Mouse (Mus musculus) adrenal gland, postnatal 25 days (tissue): ENCODE data around the gene Calu. TPM values are rescaled to one million over a fixed set of nuclear protein-coding genes. Genes with fewer than 3 reads are reported as not detected.
A peak's percentile ranks its signal among the peaks of the same experiment; 100 is the strongest.
"Not testable (repeated sequence)": the region's sequence is repeated elsewhere in the genome, so short reads cannot be mapped to it uniquely, and the experiment has no call there.

ENCODE experiments used
- DNase-seq: peaks from one replicate; pipeline ENCODE4 v3.0.0; 2021; ENCODE audit warnings: mixed read lengths
- total RNA-seq: library from RNA; stranded (reverse); gene quantifications from 2 replicates; pipeline ENCODE4 v1.2.3, GENCODE M21; 2021

The Calu gene
- total RNA-seq, 1 experiment from 2014 or later, result 126 TPM

DNA sequence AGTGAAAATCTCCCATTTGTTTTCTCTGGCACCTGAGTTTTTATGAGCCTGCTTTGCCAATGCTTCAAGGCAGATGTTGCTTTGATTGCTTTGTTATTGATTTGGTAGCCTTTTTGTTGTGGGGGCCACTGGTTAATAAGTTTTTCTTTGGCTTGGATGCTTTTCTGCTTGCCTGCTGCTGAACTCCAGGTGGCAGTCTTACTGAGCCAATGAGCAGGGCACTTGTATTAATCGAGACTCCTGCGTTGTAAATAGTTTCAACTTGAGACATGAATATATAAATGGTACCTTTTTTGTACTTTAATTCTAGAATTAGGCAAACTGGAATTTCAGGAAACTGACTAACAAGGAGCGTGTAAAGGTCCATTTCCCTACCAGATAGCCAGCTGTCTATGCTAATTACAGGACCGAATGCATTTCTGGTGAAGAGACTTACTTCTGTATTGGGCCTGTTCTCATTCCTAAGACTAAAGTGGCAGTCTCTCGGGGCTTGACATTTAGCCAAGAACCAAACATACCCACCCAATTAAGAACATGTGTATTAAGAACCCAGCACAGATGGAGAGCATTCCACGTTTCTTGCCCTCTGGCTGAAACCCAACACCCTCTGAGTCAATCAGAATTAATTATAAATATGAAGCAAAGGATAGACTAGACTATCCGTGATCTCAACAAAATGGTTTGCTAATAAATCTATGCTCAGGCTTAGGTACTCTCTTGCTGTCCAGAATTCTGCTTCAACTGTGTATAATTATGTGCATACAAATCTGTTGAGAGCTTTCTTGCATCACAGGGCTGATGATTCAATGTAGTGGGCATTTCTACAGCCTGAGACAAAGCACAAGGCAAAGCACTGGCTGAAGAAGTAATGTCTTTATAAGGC is 14.6 kb downstream of the Calu start:
- DNase-seq, result no peak

DNA sequence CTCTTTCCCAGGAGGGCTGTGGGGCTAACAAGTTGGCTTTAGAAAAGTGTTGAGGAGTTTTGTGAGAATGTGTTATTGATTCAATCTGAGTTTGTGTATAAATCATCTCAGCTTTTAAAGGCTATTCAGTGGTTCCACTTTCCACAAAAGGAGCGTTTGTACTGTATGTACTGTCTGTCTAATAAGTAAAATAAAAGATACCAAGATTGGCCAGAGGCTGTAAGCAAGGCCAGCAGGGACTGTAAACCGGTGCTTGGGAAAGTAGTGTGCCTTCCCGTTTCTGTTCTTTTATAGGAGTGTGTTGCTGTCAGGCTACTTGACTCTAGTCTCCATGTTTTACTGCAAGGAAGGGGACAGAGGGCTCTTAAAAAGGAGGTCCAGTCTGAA is 15.3 kb downstream of the Calu start:
- DNase-seq, result no peak

DNA sequence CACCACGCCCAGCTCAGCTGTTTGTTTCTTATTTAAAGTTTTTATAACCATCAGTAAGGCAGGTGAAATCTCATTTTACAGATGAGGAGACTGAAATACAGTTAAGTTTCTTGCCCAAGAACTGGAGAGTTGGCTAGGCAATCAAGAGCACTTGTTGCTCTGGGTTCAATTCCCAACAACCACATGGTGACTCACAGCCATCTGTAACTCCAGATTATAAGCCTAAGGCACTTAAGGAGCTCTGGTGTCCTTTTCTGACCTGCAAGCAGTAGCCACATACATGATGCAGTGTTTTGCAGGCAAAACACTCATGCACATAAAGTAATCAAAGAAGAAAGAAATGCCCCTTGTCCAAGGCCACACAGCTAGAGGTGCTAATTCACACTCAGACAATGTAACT is 17.4 kb downstream of the Calu start:
- DNase-seq, result no peak

GRCm38 (mm10) chr6:29377386-29377785 is 29.5 kb downstream of the Calu start:
- no peak for DNase-seq

- no peak for DNase-seq
Measured at GRCm38 (mm10) chr6:29378678-29379077, 30.8 kb downstream of the Calu start.

GRCm38 (mm10) chr6:29379954-29380353 is 32.1 kb downstream of the Calu start:
- DNase-seq, result no peak

DNA sequence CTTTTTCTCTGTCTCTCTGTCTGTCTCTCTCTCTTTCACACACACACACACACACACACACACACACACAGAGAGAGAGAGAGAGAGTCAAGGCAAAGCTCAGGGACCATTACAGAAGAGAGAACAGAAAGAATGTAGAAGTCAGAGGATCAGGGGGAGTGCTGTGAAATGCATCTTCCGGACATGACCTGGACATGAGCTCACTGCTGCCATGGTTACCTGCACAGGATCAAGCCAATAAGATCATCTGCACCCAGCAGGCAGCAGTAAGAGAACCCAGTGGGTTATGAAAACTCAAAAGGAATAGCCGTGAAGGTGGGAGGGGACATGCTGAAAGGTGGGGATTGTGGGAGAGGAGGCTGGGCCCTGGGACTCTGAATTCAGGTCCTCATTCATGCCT is 34.6 kb downstream of the Calu start:
- DNase-seq, result no peak

DNA sequence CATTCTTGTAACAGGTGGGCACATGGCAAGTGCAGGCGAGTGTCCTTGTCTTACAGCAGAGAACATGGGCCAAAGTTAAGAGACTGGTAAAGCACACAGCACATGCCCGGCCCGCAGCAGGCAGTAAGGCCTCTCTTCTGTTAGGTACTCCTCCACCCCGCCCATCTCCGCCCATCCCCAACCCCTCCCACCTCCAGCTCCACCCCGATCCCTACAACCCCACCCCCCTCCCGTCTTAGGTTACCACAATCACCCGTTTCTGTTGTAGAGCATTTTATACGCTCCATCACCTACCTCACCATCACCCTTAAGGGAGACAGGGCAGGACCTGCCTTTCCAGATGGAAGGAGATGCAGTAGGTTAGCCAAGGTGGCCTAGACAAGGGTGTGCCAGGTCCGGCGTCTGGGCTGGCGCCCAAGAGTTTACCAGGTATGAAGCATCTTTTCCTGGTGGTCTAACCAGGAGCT is 40.2 kb downstream of the Calu start, which contains the start of gene Opn1sw:
Gene Opn1sw, minus strand, starts transcription at position 417 of the 467 bp plus-strand sequence.
- no peak for DNase-seq

DNA sequence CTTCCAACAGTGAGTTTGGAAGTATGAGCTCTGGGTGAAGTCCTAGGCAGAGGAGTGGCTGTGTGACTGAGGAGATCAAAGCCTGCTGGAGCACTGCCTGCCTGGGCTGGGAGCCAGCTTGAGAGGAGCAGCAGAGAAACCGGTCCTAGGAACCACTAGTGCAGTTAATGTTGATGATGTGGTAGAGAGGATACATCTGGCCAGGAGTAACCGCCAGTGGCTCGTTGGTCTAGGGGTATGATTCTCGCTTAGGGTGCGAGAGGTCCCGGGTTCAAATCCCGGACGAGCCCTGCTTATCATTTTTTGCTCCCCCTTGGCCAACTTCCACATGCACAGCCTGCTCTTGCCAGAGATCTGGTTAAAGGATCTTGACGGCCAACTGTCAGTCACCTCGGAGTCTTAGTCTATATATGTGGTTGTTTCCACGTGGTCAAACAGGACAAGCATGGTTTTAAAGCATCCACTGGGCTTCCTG is 40.8 kb downstream of the Calu start:
- peak; percentile 86 for DNase-seq

DNA sequence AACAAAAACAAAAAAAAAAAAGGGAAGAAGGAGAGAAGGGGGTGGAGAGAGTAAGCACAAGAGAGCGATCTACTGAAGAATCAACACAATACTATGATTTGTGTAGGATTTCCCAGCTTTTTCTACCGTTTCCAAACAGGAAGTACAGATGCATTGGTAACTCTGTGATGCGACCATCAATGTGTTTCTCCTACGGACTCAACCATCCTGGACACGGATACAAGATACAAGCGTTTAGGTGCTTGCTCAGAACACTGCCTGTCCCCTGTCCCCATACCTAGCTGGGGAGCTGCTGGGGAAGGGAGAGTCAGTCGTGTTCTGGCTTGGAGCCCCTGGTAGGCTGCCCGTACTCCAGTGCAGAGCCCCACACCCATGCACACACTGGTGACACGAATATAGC is 41.6 kb downstream of the Calu start:
- no peak for DNase-seq

GRCm38 (mm10) chr6:29390500-29390899 is 42.6 kb downstream of the Calu start:
- not testable (repeated sequence) for DNase-seq

DNA sequence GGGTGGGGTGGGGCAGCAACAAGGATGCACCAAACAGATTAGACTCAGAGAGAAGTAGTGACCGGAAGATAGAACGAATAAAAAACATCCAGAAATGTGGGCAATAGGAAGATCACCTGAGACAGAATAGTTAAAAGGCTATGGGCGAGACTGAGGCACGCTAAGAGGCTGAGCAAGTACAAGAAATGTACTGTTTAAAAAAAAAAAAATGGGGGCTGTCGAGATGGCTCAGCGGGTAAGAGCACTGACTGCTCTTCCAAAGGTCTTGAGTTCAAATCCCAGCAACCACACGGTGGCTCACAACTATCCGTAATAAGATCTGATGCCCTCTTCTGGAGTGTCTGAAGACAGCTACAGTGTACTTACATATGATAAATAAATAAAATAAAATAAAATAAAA is 43.4 kb downstream of the Calu start:
- not testable (repeated sequence) for DNase-seq

DNA sequence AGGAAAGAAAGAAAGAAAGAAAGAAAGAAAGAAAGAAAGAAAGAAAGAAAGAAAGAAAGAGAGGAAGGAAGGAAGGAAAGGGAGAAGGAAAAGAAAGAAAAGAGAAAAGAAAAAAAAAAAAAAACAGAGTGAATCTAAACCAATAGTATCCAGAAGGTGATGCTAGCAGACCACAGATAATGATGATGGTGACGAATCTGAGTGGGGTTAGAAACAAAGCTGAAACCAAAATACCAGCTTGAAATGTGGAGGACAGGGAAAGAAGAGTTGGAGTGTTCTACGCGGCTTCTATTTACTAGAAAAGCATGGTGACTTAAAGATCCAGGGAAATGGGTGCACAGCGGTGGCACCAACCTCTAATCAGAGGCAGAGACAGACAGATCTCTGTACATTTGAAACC is 43.9 kb downstream of the Calu start:
- DNase-seq, result no peak

DNA sequence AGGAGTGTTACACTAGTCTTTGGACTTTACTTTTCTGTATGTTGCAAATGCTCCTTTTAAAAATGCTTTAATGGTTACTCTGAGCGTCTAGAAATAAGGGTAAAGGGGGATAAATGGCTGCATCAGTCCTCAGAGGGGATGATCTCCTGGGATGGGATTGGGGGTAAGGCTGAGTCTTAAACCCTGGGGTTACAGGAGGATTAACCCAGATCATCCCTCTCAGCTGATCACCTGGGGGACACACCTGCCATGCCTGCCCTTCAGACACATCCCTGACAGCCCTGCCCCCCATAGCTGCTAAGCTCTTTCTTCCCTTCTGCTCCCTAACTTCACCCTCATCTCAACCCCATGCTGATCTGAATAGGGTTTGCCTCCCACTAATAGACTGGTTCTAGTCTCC is 46.4 kb downstream of the Calu start:
- DNase-seq, result no peak

DNA sequence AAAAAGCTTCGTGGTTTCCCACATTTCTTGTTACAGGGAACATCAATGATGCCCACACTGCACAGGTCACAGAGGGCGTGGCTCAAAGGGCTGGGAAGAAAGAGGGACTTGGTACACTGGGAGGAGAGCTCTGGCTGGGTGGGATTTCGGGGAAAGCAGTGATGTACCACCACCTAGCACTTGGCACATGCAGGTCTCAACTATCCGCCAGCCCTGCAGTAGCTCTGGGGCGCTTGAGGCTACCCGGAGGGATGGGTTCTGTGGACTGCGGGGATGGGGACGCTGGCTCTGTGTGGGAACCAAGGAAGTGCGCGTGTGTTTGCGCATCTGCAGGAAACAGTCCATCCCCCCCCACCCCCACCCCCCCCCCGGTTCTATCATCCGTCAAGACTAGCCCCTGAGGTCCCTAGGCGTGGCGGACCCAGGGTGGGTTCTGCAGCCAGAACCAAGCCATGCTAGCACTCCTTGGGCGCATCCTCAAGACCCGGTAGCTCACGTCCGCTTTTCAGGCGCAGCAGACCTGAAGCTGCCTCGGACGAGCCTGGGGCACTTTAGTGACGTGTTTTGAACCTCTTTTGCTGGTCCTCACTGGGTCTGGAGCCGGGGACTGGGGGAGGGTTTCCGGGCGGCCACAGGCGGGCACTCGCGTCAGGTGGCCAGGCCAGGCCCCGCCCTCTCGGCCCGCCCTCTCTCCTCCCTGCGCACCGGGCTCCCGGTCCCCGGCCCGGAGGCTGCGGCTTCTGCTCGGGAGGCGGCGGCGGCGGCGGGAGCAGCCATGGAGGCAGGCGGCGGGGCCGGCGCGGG is 48.2 kb downstream of the Calu start, which contains the start of gene Ccdc136:
Gene Ccdc136, plus strand, starts transcription at position 400 of the 804 bp plus-strand sequence.
- DNase-seq, result peak; percentile 84

DNA sequence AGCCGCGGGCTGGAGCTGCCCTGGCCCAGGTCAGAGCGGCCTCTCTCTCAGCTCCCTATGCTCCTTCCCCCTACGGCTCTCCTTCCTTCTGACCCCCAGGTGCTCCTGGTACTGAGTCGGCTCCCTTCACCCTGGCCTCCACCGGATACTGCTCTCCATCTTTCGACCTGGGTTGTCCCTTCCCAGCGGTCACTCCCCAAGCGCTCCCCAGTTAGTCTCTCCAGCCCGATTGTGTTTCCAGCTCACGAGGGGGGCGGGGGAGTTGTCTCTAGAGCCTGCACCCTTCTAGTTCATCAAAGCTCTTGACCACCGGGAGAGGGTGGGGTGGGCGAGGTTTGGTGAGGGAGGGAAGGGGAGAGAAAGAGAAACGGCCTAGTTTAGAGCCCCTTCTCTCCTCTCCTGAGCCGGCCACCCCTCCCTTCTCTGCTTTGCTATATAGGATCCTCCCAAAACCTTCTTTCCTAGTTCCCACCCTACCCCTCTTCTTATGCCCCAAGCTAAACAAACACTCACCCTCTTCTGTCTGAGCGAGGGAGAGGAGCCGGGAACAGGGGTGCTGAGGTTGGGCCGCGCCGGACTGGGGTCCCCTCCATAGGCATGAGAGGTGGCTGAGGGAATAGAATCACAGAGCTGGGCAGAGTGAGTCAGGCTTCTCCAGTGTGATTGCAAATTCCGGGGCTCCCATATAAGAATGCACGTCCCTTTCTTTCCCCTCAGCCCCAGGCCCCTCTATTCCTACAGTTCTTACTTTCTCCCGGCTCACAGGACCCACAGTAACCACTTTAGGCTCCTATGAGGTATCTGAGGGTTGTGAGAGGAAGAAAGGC is 49.1 kb downstream of the Calu start:
- DNase-seq, result no peak

- no peak for DNase-seq
Measured at GRCm38 (mm10) chr6:29397575-29397974, 49.7 kb downstream of the Calu start.

DNA sequence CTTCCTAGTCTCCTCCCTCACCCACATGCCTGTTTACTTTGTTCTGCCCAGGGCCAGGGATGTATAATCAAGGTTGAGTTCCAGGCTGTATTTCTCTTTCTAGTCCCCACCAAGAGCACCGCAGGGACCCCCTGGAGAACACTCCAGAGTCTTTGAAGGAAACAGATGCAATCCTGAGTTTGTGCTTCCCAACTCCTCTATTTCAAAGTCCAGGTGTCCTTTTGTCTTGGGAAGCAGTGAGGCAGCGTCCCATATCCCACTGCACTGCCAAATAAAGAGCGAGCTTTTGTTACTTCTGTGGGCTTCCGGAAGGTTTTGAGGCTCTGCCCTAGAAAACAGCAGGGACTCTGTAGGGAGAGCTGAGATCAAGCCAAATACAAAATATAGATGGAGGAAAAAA is 52.0 kb downstream of the Calu start:
- no peak for DNase-seq

GRCm38 (mm10) chr6:29402693-29403342 is 54.9 kb downstream of the Calu start:
- no peak for DNase-seq

- DNase-seq, result no peak
Measured at GRCm38 (mm10) chr6:29406412-29406811, 58.5 kb downstream of the Calu start.

- DNase-seq, result no peak
Measured at GRCm38 (mm10) chr6:29415446-29415845, 67.6 kb downstream of the Calu start.

DNA sequence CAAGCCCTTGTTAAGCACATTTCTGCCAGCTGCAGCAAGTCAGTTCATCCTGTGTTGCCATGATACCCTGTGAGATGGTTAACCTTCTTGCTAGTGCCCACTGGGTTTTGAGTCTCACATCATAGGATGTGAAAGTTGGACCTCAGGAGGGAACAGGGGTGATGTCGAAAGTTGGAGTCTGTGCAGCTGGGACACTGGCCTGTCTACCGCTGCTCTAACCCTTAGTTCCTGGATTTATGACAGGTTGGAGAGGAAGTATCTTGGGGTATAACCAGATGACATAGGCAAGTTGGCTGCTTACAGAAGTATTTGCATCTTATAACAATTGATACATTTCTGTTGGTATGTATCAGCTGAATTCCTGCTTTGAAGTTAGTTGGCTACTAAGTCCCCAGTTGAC is 72.7 kb downstream of the Calu start:
- DNase-seq, result no peak
